Mouse (Mus musculus) CD4-positive helper T cell, adult 2 months (primary cell): ENCODE measurements around the gene Csf1.
"Not testable (repeated sequence)": the region's sequence is repeated elsewhere in the genome, so short reads cannot be mapped to it uniquely, and the experiment has no call there.

Experiments
- DNase-seq: peaks from one replicate; pipeline ENCODE4 v3.0.0-alpha.2; 2012; ENCODE audit warnings: low read depth, missing footprints, low spot score

Csf1 gene

GRCm38 (mm10) chr3:107750775-107751540 lies 9.3 kb downstream of the Csf1 start:
- no peak for DNase-seq

- DNase-seq: no peak
Measured at GRCm38 (mm10) chr3:107749446-107749845, 10.8 kb downstream of the Csf1 start.

DNA sequence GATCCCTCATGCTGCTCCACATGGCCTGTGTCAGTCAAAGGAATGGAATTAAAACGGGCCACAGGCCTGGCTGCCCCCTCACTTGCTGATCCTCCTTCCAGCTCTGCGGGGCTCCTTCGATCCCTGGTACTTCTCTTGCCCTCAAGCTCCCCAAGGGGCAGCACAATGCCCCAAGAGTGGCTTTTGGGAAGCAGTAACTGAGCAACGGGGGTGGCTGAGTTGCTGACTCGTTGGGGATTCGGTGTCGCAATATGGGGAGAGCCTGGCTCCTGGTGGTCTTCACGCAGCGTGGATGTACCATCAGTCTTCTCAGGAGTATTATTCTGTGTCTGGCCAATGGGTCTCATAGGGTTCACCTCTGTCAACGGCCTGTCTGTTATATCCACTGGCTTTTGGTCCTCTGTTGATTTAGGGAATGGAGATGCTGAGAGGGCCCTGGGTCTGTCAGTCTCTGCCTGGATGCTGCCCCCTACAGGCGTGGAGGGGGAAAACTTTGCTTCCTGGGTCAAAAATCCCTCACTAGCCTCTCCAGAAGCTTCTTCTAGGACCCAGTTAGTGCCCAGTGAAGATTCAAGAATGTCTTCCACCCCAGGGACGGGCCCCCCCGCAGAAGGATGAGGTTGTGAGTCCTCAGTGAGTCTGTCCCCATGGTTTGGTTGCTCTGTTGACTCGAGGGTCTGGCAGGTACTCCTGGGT lies 11.9 kb downstream of the Csf1 start:
- DNase-seq: no peak

DNA sequence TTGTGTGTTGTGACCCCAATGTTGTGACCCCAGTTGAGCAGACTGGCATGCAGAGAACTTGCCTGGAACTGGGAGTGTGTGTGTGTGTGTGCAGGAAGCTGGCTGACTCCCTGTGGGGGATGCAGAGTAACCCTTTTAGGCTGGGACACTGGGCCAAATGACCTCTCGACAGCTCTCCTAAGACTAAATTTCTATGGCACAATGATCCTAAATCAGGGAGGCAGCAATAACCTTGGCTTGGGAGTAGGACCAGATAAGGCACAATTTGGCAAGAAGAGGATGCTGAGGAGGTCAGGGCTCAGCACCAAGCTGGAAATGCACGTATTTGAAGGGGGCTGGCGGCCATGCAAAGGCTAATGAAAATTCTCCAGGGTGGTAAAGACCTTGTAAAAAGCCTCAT lies 14.2 kb downstream of the Csf1 start:
- no peak for DNase-seq

DNA sequence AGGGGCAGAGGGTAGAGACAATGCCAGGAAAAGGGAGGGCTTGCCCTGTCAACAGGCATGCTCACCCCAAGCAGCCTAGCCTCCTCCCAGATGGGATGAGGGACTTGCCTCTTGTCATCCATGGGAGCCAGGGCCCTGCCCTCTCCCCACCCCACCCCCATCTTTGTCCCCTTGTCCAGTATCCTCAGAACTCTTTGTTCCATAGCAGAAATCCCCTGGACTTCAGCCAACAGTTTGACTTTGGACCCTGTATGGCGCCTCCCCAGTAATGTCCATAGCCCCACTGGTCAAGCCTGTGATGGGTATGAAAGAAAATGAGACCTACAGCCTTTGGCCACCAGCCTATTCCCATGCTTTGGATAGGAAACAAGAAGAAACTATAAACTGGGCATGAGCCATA lies 16.6 kb downstream of the Csf1 start:
- DNase-seq: no peak

- DNase-seq: no peak
Measured at GRCm38 (mm10) chr3:107743107-107743506, 17.2 kb downstream of the Csf1 start.

DNA sequence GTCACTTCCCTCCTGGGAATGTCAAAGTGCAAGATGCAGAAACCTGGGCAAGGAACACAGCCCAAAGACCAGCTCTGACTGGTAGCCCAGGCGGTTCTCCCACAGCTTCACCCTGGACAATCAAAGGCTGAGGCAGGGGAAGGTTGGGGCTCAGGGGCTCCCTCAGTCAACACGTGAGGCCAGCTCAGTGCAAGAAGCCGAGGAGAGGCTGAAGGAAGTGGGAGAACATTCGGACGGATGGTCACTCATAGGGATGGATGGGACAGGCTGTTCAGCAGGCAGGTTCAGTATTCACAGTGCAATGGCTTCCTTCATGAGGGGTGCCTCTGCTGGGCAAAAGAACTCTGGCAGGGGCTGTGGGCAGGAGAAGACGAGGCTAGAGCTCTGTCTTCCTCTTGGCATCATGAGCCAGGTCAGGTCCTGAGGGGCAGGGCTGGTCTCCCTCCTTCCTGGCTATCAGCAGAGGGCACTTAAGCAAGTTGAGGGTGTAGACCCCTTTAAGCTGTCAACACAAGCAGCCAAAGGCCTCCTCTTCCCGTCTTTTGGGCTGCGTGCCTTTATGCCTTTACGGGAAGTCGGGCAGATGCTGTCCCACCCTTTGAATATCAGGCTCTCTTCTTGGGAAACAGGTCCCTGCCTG lies 18.1 kb downstream of the Csf1 start:
- DNase-seq: no peak

GRCm38 (mm10) chr3:107741387-107741786 lies 18.9 kb downstream of the Csf1 start:
- DNase-seq: no peak

GRCm38 (mm10) chr3:107740578-107741207 lies 19.6 kb downstream of the Csf1 start:
- no peak for DNase-seq

- DNase-seq: no peak
Measured at GRCm38 (mm10) chr3:107739966-107740365, 20.3 kb downstream of the Csf1 start.

DNA sequence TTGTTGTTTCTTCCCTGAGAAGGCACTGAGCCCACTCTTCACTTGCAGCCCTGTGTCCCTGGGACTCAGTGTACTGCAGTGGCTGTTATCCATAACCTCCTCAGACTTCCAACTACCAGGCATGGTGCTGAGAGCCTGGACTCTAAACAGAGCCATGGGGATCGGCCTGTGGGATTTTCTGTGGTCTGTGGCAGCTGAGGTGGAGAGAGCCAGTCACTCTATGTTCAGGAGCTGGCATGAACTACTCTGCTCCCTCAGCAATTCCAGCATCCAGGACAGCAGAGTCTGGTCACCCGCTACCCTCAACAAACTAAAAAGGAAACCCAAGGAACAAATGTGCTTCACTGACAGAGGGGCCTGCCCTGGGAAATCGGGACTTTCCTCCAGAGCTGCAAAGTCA lies 20.8 kb downstream of the Csf1 start:
- no peak for DNase-seq

GRCm38 (mm10) chr3:107738620-107739019 lies 21.6 kb downstream of the Csf1 start:
- DNase-seq: no peak

GRCm38 (mm10) chr3:107737609-107738190 lies 22.6 kb downstream of the Csf1 start:
- DNase-seq: no peak

GRCm38 (mm10) chr3:107735620-107736019 lies 24.6 kb downstream of the Csf1 start:
- not testable (repeated sequence) for DNase-seq

DNA sequence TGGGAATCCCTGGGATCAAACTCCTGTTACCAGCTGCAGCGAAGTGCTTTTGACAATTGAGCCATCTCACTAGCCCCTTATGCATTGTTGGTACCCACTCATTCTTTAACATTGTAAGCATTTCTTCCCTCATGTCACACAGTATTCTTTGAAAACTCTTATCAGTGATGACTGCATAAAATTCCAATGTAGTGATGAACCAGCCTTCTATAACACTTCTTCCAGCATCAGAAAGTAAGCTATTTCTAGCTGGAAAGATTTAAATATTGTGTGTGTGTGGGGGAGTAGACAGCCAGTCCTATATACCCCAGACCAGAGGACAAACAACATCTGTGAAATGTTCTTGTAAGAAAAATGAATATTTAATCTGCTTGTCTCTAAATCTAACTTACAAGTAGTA lies 26.9 kb downstream of the Csf1 start:
- no peak for DNase-seq

DNA sequence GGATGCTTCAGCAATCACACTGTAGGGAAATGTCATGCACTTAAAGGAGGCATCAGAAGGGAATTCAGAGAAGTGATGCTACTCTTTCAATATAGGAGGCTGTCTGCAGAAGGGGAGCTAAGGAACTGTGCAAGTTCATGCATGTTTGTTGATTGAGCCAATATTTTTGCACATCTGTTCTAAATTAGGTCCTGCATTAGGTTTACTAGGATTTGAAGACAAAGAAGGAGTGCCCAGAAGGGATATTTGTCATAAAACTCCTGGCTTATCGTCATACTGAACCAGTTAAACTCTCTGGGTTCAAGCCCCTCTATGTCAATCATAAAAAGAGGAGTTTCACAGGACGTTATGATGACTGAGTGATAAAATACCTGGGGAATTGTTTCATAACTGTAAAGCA lies 30.0 kb downstream of the Csf1 start:
- no peak for DNase-seq

GRCm38 (mm10) chr3:107728509-107728908 lies 31.8 kb downstream of the Csf1 start:
- no peak for DNase-seq

DNA sequence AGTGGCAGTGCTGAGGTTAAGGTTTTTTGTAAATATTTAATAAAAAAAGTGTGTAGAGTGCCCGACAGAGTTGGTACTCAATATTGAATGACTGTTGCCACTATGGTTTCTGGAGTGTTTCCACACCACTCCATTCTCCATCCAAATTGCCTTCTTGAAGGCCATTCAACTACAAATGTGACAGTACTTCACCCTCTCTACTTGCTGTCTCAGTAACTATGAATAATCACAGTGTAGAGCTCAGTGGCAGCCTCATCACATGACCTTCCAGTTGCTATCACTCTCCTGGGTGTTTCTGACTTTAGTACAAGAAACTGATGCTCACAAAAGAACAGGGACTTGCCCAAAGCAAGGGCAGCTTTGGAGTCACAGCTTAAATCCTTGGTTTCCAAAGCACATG lies 44.3 kb downstream of the Csf1 start:
- no peak for DNase-seq

- DNase-seq: no peak
Measured at GRCm38 (mm10) chr3:107714276-107714933, 45.9 kb downstream of the Csf1 start.

DNA sequence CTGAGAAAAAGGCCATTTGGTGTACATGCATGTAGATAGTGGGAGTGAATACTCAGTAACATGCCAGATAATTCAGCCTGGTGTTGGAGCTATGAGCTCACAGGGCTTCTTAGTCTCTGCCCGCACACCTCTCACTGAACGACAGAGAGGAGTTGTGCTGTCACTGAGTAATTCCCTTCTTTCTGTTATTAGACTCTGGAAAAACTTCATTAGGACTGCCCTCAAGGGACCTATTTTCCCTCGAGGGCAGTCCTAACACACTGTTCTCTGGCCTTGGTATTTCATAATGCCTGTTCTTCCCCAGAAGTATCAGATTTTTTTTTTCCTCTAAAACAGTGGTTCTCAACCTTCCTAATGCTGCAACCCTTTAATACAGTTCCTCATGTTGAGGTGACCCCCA lies 48.2 kb downstream of the Csf1 start:
- no peak for DNase-seq

GRCm38 (mm10) chr3:107709156-107709555 lies 51.1 kb downstream of the Csf1 start:
- no peak for DNase-seq
